Mouse (Mus musculus) right cerebral cortex, postnatal 14 days (tissue): Measurements from ENCODE around the gene Mrps12.

ENCODE experiments used
- DNase-seq: peaks from one replicate; pipeline ENCODE4 v3.0.0; 2022

Mrps12 gene

GRCm38 (mm10) chr7:28741709-28742438, at the start of gene Mrps12, which contains the start of gene Sars2:
TSS of gene Mrps12 (minus strand) at chr7:28741820.
TSS of gene Sars2 (plus strand) at chr7:28741992.
- peak; percentile 90 for DNase-seq

GRCm38 (mm10) chr7:28790066-28790806, 48.6 kb upstream of the Mrps12 start:
- DNase-seq, result no peak

GRCm38 (mm10) chr7:28789235-28789634, 47.6 kb upstream of the Mrps12 start:
- no peak for DNase-seq

DNA sequence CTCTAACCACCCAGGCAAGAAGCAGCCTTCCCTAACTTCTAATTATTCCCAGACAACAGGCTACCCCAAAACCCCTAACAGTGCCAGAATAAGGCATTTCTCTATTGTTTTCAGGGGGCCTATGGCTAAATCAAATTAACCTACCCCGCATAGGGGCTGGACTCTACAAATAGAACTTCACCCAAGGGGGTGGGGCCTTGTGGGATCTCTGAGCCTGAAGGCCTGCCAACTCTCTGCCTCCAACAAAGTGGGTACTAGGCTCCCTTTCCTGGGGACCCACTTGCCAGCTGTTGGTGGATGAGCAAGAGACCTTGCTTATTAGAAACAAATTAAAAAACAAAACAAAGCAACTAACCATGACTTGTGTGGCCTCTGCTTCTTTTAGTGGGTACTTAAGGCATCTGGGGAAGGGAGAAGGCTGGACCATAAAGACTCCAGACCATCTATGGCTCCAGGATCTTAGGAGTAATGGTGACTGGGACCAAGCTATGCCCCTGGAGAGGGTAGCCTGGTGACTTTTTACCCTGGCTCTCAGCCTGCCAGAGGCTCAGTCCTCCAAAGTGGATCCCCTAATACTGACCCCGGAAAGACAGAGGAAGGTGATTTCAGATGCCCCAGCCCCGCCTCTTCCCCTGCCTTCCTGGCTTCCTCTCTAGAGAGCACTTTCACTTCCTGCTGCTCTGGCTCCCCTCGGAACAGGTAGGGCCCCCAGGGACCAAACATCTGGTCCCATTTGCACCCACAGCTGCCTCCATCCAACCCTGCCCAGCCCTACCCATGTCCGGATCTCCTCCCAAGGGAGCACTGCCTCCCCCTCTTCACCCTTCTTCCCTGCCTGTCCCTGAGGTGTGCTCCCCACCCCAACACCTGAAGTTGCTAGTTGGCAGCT, 46.9 kb upstream of the Mrps12 start, which contains the start of gene Rinl:
Gene Rinl, plus strand, starts transcription at position 663 of the 889 bp plus-strand sequence.
- DNase-seq, result no peak

GRCm38 (mm10) chr7:28787884-28788283, 46.3 kb upstream of the Mrps12 start:
- no peak for DNase-seq

GRCm38 (mm10) chr7:28785161-28785560, 43.5 kb upstream of the Mrps12 start:
- no peak for DNase-seq

DNA sequence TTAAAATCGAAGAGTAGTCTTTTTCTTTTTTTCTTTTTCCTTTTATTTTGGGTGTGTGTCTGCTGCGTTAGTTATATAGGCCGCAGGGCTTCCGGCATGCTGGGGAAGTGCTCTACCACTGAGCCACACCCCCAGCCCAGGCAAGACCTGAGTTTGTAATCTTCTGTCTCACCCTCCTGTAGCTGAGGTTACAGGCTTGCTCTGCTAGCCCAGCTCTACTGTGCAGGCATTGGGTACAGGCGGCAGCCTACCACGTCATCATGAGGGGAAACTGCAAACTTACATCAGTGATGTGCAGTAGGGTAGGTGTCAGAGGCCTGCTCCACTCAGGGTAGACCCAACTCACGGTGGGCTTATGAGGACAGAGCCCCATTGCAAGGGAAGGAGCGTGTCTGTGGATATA, 39.6 kb upstream of the Mrps12 start:
- DNase-seq, result no peak

DNA sequence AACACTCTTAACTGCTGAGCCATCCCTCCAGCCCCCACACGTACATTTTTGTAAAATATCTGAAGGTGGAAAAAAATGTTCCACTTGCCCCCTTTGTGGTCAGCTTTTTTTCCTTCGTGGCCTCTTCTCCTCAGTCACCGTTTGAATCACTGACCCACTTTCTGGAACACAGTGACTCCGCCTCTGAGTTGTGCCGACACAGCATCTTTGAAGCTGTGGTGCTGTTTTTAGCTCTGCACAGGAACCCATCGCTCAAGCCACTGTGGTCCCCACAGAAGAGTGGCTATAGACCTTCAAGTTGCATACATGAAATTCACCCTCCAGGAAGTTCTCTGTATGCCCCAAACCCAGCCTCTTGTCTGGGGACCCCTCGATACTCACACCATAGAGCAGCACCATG, 39.2 kb upstream of the Mrps12 start:
- no peak for DNase-seq

GRCm38 (mm10) chr7:28780067-28780658, 38.5 kb upstream of the Mrps12 start:
- peak; percentile 91 for DNase-seq

DNA sequence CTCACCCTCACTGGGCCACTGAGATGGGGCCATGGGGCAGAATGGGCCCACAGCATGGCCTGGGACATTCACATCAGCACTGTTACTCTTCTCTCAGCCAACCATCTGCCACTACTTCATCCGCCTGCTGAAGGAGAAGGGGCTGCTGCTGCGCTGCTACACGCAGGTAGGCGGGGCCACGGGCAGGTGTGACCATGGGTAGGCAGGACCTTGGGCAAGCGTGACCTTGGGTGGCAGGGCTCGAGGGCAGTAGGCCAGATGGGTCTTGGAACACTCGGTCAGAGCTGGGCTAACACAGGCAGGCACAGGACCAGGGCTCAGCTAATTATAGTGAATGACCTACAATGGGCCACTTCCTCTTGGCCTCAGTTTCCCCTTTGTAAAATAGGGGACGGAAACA, 37.2 kb upstream of the Mrps12 start:
- DNase-seq, result no peak

DNA sequence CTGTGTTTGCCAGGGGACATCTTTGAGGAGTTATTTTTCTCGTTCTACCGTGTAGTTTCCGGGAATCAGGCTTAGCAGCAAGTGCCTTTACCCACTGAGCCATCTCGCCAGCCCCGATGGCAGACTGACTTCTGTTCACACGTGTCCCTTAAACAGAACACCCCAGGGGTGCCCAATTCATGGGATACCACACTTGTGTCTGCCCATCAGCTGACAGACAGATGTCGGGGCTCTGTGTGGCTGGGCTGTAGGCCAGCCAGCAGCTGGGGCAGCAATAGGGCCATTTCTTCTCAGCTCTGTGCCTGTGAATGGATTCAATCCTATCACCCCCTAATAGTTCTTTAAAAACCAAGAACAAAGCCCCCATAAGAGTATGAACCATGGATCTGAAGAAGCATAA, 33.5 kb upstream of the Mrps12 start:
- no peak for DNase-seq

DNA sequence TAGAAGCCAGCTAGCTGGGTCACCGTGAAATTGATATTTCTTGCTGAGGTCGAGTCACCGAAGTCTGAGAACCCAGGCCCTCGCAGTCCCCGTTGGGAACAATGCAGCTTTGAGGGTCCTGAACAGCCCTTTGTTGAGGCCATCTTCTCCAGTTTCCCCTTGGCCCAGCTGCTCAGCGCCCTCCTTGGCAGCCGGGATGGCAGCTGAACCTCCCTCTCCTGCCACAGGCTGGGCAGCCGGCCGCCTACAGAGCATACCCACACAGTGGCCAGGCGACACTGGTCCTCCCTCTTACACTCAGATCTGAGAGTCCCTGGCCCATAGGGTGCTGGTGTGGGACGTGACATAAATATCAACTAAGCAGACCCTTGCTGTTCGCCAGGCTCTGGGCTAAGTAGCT, 32.5 kb upstream of the Mrps12 start:
- DNase-seq, result no peak

DNA sequence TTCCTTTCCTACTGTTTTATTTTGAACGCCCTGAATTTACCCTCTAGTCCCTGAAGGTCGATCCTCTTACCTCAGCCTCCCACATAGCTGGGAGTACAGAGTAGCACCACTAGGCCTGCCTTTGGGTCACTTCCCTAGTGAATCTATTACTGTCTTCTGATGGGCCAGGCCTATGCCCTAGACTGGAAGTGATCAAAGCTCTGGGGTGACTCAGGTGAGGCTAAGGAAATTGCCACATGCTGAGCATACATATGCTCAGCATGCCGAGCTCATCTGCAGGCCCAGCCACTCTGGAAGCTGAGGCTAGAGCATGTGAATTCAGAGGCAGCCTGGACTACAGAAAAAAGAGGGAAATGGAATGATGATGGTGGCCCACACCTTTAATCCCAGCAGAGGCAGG, 31.5 kb upstream of the Mrps12 start:
- DNase-seq, result no peak

DNA sequence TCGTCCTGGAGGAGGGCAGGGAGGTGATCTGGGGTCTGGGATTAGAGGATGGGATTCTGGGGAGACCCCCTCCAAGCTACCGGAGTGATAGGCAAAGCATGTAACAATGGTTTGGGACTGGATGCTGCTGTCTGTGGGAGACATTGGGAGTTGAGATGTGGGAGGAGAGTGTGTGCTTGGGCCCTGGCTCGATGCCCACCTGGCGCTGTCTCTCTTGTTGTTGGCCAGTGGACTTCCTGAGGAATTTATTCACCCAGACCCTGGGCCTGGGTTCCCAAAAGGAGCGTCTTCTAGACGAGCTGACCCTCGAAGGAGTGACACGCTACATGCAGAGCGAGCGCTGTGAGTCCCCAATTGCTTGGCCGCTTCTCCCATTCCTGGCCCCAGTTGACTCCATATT, 30.2 kb upstream of the Mrps12 start:
- no peak for DNase-seq

DNA sequence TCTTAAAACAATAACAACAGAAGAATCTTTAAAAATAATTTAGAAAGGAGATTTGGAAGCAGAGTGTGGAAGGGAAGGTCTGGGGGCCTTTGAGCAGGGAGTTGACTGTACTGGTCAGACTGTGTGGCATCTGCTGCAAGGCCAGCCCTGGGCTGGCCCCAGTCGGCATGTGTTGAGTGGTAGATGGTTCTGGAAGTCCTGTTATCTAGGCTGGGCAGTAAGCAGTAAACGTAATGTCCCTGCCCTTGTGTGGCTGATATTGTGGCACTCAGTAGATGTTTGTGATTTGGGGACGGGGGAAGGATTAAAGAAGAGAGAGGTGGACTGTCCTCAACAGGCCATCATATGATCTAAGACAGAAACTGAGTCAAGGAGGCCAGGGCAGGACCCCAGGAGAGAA, 28.7 kb upstream of the Mrps12 start:
- no peak for DNase-seq

DNA sequence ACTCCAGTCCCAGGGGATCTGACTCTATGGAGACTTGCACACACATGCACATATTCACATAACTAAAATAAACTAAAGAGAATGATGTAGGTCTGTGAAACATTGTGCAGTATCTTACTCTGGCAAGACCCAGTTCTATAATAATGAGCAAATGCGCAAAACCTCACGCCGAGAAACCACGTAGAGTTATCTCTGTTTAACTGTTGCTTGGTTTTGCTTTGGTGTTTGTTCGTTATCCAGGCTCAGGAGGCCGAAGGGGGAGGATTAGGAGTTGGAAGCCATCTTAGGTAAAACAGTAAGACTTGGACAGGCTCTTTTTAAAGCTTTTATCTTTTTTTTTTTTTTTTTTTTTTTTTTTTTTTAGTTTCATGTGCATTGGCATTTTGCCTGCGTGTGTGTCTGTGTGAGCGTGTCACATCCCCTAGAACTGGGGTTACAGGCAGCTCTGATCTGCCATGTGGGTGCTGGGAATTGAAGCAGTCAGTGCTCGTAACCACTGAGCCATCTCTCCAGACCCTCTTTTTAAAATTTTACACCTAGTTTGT, 27.9 kb upstream of the Mrps12 start:
- DNase-seq, result no peak

DNA sequence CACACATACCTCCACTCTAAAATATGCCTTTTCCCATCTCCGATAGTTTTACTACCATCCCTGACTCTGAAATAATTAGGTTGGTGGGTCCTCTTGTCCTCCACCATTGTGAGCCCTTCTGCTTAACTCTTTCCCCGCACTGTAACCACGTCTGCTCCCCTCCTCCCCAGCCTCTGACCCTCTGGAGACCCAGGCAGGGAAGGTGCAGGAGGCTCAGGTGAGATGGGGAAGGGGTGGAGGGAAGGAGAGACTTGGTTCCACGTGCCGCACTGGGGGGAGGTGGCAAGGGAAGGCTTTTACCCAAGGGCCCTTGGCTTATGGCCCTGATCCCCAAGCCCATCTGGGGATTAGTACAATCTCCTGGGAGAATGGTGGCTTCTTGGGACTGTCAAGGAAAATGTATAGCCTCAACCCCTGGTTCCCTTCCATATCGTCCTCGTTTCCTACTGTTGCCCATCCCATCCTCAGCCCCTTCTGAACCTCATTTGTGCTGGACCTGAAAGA, 25.9 kb upstream of the Mrps12 start, which contains the start of gene Nfkbib:
Gene Nfkbib, minus strand, starts transcription at position 51 of the 504 bp plus-strand sequence.
- no peak for DNase-seq

- DNase-seq, result no peak
Measured at GRCm38 (mm10) chr7:28766910-28767309, 25.3 kb upstream of the Mrps12 start.

DNA sequence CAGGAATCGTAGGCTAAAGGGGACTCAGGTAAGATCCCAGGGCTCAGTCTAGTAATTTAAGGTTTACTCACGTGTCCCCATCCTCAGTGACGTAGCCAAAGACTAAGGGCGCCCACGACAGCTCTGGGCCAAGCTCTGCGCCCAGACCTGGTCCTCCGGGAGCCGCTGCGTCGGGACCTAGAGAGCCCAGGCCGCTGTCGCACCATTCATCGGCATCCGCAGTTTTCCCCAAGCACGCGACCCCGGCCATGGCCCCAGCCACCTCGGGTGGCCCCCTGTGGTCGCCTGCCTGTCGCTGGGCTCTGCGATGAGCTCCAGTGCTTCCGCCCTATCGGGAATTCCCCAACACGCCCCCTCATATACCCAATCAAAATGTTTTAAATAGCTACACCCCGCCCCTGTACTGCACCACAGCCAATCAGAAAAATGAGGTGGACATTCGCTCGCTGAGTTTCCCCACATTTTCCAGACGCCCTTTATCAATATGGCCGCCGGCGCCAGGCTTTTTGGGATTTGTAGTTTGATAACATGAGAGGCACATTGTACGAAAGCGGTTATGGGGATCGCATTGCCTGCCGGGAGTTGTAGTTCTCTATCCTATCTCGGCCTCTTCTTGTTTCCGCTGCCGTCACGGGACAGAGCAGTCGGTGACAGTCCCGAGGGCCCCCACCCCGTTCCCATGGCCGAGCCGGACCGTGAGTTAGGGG, 24.7 kb upstream of the Mrps12 start, which contains the start of gene Sirt2:
Gene Sirt2, plus strand, starts transcription at position 563 of the 707 bp plus-strand sequence.
- DNase-seq, result peak; percentile 96

DNA sequence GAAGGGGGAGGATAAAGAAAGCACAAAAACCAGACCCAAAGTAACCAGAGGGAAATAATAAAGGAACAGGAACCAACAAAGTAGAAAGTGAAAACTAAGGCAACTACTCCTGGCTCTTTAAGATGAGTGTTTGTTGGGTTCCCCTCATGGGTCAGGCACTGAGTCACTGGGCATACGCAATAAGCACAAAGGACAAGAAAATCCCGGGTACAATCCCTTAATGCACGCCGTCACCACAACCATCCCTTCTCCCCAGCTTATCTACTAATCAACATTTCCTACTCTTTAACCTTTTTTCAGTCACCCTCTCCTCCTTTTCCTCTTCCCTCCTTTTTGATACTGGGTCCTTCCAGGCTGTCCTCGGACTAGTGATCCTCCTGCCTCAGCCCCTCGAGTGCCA, 23.6 kb upstream of the Mrps12 start:
- DNase-seq, result no peak

- no peak for DNase-seq
Measured at GRCm38 (mm10) chr7:28761907-28762306, 20.3 kb upstream of the Mrps12 start.
